Mouse (Mus musculus) frontal cortex, postnatal 36 days (tissue): ENCODE data around the gene Dock1.

Experiments used
- DNase-seq, 2 experiments: peaks; one replicate each; pipeline ENCODE4 v3.0.0; 2022; ENCODE audit warnings: low spot score in 2 of 2

Dock1 gene

GRCm38 (mm10) chr7:134695431-134695830 lies 25.0 kb downstream of the Dock1 start:
- DNase-seq, result no peak

DNA sequence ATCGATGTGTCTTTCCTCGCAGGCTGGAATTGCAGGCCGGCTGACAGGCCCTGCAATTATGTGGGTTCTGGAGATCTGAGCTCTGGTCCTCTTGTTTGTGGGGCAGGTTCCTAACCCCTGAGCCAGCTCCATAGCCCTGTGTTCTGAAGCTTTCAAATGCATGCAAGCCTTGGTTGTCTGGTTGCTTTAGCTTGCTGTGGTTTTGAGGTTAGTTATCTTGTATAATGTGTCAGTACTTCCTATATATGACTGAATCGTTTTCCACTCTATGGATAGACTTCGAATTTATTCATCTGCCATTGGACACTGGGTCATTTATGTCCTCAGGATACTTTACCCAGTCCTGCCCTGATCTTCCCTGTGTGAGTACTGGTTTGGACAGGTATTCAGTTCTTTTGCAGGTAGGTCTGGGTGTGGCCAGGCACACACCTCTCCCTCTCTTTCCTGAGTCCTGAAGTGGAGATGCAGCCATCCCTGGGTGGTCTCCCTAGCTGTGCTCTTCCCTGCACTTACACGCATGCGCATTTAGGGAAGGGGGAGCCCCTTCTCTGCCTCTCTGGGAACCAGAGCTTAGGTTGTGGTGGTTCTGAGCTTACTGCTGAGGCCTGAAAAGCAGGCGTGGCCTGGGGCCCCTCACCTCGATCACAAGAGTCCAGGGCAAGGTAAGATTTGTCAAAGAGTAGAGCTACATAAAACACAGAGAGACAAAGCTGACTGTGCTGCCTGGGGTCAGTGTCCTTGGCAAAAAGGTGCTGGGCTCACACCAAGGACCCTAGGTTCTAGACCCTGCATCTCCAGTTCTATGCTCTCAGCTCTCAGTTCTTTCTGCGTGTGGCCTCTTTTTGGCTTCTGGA lies 25.9 kb downstream of the Dock1 start:
- no peak for DNase-seq

- no peak for DNase-seq
These were observed 27.0 kb downstream of the Dock1 start for GRCm38 (mm10) chr7:134697479-134697878.

DNA sequence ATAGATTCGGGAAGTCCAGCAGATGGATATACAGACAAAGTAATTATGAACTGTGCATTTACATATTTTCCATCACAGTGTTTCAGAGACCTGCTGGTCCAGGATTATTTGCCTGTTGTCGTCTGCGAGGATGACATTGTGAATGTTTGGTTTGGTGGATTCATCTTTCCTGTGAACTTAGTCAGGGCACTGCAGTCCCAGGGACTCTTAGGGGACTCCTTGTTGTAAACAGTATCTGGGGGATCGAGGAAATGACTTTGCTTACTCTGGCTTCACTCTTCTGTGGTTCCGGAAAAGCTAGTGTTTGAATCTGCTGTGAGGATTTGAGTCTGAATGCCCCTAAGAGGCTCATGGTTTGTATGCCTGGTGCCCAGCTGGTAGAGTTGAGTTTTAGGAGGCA lies 27.8 kb downstream of the Dock1 start:
- no peak for DNase-seq

GRCm38 (mm10) chr7:134700001-134700400 lies 29.5 kb downstream of the Dock1 start:
- DNase-seq, result no peak

DNA sequence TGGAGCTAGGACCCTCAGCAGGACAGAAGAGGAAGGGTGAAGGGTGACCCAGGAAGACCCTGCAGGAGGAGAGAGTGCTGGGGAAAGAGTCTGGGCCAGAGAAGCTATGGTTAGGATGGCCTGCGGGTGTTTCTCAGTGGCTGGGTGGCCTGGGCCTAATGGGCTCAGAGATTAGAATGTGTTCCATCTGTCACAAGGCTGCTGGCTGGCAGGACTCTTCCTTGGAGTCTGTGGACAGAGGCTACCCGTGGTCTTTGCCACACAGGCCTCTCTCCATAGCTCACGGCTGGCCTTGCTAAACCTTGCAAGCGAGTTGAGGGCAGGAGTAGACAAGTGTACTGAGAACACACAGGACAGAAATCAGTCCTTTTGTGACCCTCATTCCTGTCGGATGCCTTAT lies 32.0 kb downstream of the Dock1 start:
- DNase-seq, result no peak

DNA sequence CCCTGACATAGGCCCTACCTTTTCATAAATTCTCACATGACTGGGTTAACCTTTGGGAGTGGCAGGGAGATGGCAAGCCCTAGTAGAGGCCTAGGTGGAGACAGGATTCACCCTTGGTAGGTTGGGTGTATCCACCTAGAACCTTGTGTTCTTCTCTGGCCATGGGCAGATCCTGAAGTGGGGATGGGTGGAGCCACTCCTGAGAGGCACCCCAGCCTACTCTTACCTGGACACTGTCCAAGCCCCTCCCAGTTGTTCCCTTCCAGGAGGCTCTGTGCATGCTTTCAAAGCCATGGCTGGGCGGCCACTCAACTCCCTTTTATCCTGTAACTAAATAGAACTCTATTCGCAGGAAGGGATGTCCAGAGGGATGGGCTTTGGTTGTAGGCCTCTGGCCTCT lies 33.2 kb downstream of the Dock1 start:
- no peak for DNase-seq

DNA sequence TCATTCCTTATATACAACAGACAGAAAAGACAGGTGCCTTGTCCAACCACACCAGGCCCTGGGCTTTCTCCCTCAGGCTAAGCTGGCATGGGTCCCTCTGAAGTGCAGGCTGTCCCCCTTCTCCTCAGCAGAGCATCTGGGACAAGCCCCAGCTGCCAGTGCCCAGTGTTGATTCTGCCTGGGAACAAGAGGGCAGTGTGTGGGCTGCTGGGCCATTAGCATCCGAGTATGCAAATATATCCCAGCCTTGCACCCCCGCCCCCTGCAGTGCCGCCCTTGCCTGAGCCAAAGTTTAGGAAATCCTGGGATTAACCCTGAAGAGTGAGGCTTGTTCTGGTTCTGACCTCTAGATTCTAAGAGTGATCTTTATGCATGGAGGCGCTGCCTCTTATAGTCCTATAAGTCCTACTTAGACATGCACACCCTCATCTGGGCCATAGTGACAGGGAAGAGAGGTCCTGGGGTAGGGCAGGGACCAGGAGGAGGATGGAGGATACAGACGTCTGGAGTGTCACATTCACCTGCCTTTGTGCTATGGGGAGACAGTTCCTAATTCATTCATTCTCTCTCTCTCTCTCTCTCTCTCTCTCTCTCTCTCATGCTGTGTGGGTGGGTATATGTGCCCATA lies 38.9 kb downstream of the Dock1 start:
- peak; percentile 35 to 66 for DNase-seq

DNA sequence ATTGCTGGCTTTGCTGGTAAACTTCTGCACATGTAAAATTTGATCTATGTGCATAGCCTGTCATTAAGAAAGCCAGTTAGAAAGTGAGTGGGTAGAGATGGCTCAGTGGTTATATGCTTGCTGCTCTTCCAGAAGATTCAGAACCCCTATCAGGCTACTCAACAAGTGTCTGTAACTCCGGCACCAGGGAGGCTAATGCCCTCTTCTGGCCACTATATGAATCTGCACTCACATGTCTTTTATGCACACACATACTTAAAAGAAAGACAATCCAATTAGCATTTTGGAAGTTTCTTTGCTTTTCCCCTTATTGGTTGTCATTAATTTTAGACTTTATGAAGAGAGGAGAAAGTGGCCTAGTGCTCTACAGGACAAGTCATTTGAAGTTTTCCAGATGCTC lies 41.1 kb downstream of the Dock1 start:
- no peak for DNase-seq

DNA sequence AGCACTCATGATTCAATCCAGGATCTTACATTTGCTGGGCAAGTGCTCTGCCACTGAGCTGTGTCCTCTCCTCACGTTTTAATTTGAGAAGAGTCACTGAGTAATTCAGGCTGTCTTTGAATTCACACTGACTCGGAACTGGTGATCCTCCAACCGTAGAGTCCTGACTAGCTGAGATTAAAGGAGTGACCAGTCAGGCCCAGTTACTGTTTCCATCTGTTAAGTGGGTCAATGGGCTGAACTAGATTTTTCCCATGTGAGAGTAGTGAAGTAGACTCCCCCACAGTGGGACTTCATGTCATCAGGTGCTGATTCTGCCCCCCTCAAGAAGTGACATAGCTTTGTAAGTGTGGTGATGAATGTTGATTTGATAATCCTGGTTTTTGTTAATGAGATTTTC lies 49.0 kb downstream of the Dock1 start:
- DNase-seq, result no peak

GRCm38 (mm10) chr7:134722361-134722760 lies 51.9 kb downstream of the Dock1 start:
- DNase-seq, result no peak

GRCm38 (mm10) chr7:134722955-134723354 lies 52.5 kb downstream of the Dock1 start:
- no peak for DNase-seq

DNA sequence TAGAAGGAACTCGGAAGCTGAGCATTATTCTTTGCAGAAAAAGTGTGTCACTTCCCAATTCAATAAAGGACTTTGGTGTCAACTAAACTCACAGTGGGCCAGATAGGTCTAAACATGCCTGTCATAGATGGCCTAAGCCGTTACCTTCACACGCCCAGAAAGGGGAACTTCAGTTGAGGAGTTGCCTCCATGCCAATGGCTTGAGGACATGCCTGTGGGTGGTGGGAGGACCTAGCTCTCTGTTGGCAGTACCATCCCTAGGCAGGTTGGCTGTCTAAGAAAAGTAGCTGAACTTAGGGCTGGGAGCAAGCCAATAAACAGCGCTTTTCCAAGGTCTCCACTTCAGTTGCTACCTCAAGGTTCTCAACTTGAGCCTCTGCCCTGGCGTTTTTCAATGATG lies 53.1 kb downstream of the Dock1 start:
- no peak for DNase-seq

GRCm38 (mm10) chr7:134724841-134725240 lies 54.4 kb downstream of the Dock1 start:
- DNase-seq, result no peak

DNA sequence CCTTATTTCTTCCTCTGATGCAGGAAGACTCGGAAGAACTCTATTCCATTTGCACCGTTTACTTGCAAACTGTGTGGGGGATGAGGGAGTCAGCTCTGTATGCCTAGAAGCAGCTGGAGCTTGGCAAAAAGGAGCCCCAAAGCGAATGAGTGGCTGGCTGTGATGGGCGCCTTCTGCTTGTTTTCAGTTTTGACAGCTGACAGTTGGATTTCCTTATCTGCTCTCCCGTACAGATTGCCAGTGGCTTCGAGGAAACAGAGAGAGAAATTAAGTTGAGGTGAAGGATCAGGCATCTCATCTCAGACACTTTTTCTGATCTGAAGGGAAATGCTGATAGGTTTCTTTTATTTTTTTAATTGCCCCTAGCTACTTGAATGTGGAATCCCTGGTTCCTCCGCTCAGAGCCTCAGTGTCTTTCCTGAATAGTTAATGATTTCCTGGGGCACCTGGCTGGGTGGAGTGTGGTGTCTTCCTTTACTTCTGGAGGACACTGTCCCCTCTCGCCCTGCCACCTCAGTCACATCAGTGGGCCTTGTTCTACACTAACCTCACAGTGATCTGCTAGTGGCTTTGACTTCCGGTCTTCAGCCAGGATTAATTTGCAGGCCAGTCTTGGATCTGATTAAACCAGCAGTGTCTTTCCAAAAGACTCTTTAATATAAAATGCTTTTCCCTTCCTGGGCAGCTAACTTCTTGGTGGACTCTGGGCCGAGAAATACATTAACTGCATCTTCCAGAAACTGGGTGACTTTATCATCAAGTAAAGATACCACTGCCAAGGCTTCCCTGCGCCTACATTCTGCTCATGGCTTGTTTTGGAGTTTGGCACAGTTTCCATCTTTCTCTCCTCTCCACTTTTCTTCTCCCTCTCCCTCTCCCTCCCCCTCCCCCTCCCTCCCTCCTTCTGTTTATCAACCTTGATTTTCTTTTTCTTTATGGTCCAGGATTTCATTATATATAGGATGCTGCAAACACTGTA lies 55.4 kb downstream of the Dock1 start:
- peak in 1 of 2 experiments; percentile 62 for DNase-seq

GRCm38 (mm10) chr7:134726530-134727258 lies 56.2 kb downstream of the Dock1 start:
- DNase-seq, result no peak

GRCm38 (mm10) chr7:134729348-134729747 lies 58.9 kb downstream of the Dock1 start:
- no peak for DNase-seq

- DNase-seq, result no peak
These were observed 60.1 kb downstream of the Dock1 start for GRCm38 (mm10) chr7:134730406-134731126.

- DNase-seq, result no peak
These were observed 76.6 kb downstream of the Dock1 start for GRCm38 (mm10) chr7:134747059-134747458.

DNA sequence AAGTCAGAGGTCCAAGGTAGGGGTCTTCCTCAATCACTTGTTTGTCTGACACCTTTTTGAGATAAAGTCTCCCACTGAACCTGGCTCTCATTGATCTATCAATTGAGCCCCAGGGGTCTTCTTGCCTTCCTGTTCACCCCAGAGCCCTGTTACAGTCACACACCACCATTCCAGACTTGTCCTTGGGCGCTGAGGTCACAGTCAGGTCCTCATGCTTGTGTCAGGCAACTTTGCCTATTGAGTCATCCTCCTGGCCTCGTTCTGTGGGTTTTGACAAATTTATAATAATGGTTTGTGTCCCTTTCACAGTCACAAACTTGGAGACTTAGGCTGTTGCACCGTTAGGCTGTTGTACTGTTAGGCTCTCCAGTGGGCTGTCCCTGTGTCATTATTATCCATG lies 77.9 kb downstream of the Dock1 start:
- DNase-seq, result no peak

DNA sequence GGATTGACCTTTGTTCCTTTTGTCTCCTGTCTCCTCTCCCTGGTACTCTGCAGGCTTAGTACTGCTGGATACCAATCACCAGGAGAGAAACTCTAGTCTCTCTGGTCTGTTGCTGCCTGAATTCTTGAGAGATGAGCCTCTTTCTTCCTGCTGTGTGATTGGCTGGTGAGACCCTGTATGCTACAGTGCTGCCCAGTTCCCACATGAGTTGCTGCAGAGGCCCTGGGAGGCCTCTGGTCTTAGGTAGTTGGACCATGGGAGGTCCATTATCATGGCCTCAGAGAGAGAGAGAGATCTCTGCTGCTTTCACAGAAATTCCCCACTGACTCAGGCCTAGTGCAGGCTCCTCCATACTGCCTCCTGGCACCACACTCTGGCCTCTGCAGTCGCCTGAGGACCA lies 79.2 kb downstream of the Dock1 start:
- DNase-seq, result no peak
